Mouse (Mus musculus): ENCODE results near the gene Calml4.

Gene Calml4

DNA sequence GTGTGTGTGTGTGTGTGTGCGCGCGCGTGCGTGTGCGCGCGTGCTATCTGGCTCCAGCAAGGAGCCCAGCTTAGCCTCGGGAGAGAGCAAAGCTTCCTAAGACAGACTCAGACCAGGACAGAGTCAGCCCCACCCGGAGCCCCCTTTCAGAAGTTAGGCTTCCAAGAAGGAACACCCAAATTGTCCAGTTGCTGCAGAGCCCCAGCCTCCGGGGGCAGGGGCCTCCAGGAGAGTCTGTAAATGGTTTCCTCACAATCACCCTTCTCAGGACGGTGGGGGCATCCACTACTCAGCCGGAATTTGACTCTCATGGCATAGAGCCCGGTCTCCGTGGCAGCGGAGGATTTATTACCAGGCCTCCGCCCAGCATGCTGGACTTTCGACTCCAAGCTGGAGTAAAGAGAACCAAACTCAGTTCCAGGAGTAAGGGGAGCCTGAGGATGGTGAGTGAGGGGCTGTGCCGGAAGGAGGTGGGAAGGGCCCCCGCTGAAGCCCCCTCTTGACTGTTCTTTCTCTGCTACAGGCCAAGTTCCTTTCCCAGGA is at the start of gene Calml4:
Gene Calml4, plus strand, starts transcription at position 362 of the 543 bp plus-strand sequence.
- in situ Hi-C loops (cut with MboI, MseI) = loop anchor here in 1 of 2 experiments (5.0 kb wide), 1 partner anchor 35 kb away; no protein-coding TSS in a partner anchor

DNA sequence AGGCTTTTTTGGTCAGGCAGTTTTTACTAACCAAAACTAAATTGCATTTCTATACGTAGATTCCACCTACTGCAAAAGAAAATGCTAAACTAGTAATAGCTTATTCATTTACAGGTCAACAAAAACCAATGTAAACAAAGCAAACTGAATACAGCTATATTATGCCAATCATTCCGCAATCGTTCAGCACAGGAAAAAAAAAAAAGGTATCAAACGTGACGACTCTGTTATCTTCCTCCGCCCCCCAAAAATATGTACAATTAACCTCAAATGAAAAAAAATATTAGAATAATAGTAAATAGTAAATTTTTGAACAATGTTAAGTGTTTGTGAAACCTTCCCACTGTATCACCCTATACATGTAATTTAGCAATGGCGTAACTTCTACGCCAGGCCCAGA is 47.8 kb upstream of the Calml4 start:
- in situ Hi-C loops (cut with MboI, MseI) = loop anchor here in 1 of 2 experiments (10.0 kb wide), 1 partner anchor 585 kb away; the partner anchor contains the start of gene 2300009A05Rik

GRCm38 (mm10) chr9:62810543-62811515 is 47.1 kb upstream of the Calml4 start:
- in situ Hi-C loops (cut with MboI, MseI) = loop anchor here in 1 of 2 experiments (10.0 kb wide), 1 partner anchor 584 kb away; the partner anchor contains the start of gene 2300009A05Rik

DNA sequence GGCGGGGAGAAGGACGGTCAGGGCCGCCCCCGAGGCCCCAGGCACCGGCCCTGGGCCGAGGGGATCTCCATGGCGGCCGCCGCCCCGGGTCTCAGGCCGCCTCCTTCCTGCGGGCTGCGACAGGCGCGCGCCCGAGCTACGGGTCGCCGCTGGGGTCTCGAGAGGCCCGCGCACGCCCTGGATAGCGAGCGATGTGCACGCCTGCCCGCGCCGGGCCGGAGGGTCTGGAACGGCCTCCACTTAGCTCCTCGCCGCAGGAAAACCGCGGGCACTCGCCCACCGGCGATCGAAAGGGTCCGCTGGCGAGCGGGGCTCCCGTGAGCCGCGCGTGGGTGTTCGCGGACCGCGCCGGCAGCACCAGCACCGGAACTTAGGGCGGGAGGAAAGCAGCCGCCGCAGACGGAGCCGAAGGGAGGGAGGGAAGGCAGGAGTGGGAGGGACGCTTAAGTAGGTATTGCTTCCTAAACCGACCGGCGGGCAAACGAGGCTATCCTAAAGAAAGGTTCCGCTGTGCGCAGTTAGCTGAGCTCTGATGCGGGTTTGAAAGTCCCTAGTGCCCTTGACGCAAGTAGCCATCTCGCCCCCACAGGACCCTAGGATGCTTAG is 46.3 kb upstream of the Calml4 start, which contains the start of gene Fem1b:
Gene Fem1b, minus strand, starts transcription at position 419 of the 606 bp plus-strand sequence.
- in situ Hi-C loops (cut with MboI, MseI) = loop anchor here in 1 of 2 experiments (10.0 kb wide), 1 partner anchor 583 kb away; the partner anchor contains the start of gene 2300009A05Rik

DNA sequence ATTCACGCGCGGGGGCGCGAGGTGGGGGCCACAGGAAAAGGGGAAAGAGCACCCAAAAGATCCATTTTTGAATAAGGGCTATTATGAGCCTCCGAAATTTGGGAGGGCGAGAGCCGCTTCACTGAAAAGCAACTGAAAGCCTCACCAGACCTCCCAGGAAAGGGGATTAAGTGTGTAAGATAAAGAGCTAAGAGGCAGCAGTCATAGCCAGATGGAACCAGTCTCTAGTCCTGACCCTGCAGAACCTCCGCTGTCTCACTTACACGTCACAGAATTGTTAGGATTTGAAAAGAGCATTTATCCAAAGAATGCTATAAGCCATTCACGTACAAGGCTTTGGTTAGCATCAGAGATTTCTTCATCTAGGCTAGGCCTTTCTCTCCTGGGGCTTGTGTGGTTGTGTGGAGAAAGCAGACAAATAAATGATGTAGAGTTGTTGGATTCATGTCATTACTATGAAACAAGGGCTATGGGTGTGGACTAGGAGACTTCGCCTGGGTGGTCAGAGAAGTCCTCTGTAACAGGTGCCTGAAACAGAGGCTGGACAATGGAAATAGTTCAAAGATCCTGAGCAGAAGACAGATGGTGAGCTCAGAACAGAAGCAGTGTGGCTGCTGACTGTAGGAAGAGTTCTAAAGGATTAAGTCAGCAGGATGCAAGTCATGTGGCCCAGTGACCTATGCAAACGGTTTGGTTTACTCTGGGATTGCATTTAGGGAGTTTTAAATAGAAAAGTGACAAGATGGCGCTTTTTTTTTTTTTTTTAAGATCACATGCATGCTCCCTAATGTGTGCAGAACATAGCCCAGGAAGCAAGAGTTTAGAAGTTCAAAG is 45.4 kb upstream of the Calml4 start:
- in situ Hi-C loops (cut with MboI, MseI) = loop anchor here in 1 of 2 experiments (10.0 kb wide), 1 partner anchor 582 kb away; the partner anchor contains the start of gene 2300009A05Rik

DNA sequence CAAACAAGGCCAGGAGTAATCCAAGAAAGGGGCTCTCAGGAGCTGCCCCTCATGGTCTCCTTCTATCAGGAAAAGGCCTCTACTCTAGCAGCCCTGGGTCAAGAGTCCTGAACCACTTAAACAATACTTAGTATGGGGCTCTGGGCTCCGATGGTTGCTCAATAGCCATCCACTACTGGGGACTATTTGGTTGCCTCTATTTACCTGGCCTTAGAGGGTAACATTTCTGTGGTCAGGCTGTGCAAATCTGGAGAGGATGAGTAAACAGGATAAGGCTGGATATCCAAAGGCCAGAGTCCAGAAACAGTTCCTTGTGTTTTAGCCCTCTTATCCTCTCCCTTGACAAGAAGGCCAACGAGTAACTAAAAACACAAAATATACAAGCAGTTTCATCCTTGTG is 43.1 kb upstream of the Calml4 start:
- in situ Hi-C loops (cut with MboI, MseI) = loop anchor here in 1 of 2 experiments (10.0 kb wide), 1 partner anchor 580 kb away; the partner anchor contains the start of gene 2300009A05Rik

DNA sequence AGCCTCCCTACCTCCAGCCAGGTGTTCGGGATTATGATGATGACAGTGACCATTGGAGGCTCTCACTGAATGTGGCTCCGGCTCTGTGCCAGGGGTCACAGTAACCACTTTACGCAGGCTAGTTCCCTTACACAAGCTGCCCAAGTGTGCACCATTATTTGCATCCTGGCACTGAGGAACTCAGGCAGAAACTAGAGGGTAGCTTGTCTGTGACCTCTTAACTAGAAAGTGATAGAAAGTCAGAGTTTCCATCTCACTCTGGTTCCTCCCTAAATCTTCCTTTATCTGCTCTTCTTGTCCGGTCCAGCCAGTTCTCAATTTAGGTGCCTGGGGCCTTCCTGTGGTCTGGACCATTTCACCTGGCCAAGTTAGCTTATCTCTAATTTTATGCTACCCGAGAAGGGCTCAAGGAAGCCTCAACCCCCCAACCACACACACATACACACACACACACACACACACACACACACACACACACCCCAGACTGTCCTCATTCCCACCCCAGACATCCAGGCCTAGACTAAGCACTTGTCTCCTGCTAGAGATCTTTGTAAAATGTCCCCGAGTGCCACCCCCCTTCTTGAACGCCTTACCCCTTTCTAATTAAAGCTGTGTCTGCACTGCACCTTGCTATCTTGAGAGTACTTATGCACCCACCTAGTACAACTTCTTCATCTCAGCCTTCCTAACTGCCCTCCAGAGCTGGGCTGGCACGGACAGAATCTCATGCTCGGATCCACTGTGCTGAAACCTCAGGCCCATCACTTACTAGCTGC is 41.4 kb upstream of the Calml4 start:
- in situ Hi-C loops (cut with MboI, MseI) = loop anchor here in 1 of 2 experiments (10.0 kb wide), 1 partner anchor 578 kb away; the partner anchor contains the start of gene 2300009A05Rik

GRCm38 (mm10) chr9:62817099-62817571 is 40.7 kb upstream of the Calml4 start:
- in situ Hi-C loops (cut with MboI, MseI) = loop anchor here in 1 of 2 experiments (10.0 kb wide), 1 partner anchor 578 kb away; the partner anchor contains the start of gene 2300009A05Rik

- in situ Hi-C loops (cut with MboI, MseI) = loop anchor here in 1 of 2 experiments (10.0 kb wide), 1 partner anchor 577 kb away; the partner anchor contains the start of gene 2300009A05Rik
These were observed 39.9 kb upstream of the Calml4 start for GRCm38 (mm10) chr9:62817828-62818614.

GRCm38 (mm10) chr9:62819494-62819893 is 38.4 kb upstream of the Calml4 start:
- in situ Hi-C loops (cut with MboI, MseI) = loop anchor here in 1 of 2 experiments (10.0 kb wide), 1 partner anchor 575 kb away; the partner anchor contains the start of gene 2300009A05Rik

DNA sequence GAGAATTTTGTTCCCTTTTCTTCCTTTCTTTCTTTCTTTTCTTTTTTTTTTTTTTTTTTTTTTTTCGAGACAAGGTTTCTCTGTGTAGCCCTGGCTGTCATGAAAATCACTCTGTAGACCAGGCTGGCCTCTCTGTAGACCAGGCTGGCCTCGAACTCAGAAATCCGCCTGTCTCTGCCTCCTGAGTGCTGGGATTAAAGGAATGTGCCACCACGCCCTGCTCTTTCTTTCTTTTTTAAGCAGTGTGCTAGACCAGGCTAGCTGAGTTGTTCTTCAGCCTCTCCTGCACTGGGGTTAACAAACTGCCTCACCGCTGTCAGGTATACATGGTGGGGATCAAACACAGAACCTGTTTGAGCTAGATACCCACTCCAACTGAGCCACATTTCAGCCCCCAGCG is 38.0 kb upstream of the Calml4 start:
- in situ Hi-C loops (cut with MboI, MseI) = loop anchor here in 1 of 2 experiments (10.0 kb wide), 1 partner anchor 575 kb away; the partner anchor contains the start of gene 2300009A05Rik

DNA sequence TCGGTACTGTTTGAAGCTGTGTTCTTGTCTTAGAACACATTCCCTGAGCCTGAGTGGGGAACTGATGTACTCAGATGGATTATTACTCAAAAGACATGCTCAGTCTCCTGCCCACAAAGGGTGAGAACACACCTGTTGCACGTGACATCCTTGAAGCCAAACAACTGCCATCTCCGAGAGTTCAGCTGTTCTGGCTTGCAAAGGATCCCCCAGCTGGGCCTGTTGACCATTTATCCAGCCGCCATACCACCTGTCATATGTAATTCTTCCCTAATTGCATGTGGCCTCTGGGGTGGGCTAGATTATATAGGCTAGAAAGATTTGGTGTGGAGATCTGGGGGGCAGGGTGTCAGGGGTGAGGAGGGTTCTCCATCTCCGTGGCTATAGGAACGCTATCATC is 37.1 kb upstream of the Calml4 start:
- in situ Hi-C loops (cut with MboI, MseI) = no loop called here

DNA sequence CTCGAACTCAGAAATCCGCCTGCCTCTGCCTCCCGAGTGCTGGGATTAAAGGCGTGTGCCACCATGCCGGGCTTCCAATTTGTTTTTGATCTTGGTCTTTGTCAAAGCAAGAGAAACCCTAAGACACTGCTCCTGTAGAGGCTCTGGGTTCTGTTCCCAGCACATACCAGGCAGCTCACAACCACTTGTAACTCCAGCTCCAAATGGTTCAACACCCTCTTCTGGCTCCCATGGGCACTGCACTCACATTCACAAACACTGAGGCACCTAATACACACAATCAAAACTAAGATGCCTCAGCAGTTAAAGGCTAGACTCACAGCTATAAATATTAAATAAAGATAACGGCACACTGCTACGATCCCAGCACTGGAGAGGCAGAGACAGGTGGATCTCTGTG is 36.1 kb upstream of the Calml4 start:
- in situ Hi-C loops (cut with MboI, MseI) = no loop called here

- in situ Hi-C loops (cut with MboI, MseI) = no loop called here
These were observed 32.0 kb upstream of the Calml4 start for GRCm38 (mm10) chr9:62825791-62826393.

GRCm38 (mm10) chr9:62826456-62826855 is 31.4 kb upstream of the Calml4 start:
- in situ Hi-C loops (cut with MboI, MseI) = no loop called here

DNA sequence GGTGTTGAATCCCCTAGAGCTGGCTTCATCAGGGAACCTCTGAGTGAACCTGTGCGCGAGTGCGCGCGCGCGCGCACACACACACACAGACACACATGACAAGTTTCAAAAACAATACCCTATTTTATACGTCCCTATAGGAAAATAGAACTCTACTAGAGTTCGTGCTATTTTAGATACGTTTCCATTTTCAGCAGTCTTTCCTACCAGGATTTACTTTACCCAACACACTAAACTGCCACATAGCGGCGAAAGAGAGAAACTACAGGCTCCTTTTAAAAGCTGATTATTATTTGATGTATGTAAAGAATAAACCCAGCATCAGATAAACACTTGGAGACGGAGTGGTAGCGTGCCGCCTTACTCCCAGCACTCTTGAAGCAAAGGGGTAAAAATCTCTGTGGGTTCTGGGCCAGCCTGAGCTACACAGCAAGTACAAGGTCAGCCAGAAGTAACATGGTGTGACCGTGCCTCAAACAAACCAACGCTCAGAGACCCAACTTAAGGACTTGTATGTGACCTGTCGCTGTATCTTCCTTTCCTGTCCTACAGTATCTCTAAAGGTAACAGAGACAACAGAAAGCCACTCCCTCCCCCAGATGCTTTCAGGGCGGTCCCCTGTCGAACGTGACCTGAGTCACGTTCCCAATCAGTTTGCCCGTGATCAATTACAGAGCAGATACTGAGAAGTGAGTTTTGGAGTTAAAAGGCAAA is 29.8 kb upstream of the Calml4 start:
- in situ Hi-C loops (cut with MboI, MseI) = no loop called here

- in situ Hi-C loops (cut with MboI, MseI) = no loop called here
These were observed 29.2 kb upstream of the Calml4 start for GRCm38 (mm10) chr9:62828662-62829086.

Measured in T-helper 17 cell (primary cell).